Mouse (Mus musculus): ENCODE data around the gene Zdhhc14. TPM values are rescaled to one million over a fixed set of nuclear protein-coding genes. Genes with fewer than 3 reads are reported as not detected.

Gene Zdhhc14
- polyA plus RNA-seq, 1 experiment from 2014 or later, result 3.3 TPM

- Histone ChIP-seq H3K9me3 (replicated peaks) (no peaks in the 10 kb centered on the region), H3K4me3 (replicated peaks) (no peak overlapping the region)
- WGBS, result 85% methylated on average over 4 of the region's 4 CpGs
Measured at GRCm38 (mm10) chr17:5508030-5508429, 15.7 kb downstream of the Zdhhc14 start.

GRCm38 (mm10) chr17:5510564-5510963, 18.2 kb downstream of the Zdhhc14 start:
- Histone ChIP-seq H3K4me1 (no peaks in the 10 kb centered on the region), H3K9ac (no peak overlapping the region), H3K9me3 (replicated peaks) (no peaks in the 10 kb centered on the region), H3K4me2 (no peak overlapping the region), H3K36me3 (no peaks in the 10 kb centered on the region), H3K27ac (no peak overlapping the region), H3K27me3 (no peaks in the 10 kb centered on the region), H3K4me3 (replicated peaks) (no peak overlapping the region)
- no peak for ATAC-seq (replicated peaks; ENCODE audit: low FRiP score)
- 83% methylated on average over 9 of the region's 9 CpGs for WGBS

More at GRCm38 (mm10) chr17:5508030-5508429, 15.7 kb downstream of the Zdhhc14 start:
- H3K9ac ChIP-seq, result no peak overlapping the region
- no peak overlapping the region for H3K4me2 ChIP-seq
- H3K4me1 ChIP-seq, result no peaks in the 10 kb centered on the region
- no peaks in the 10 kb centered on the region for H3K27me3 ChIP-seq
- no peak overlapping the region for H3K27ac ChIP-seq
- ATAC-seq (replicated peaks; ENCODE audit: low FRiP score), result no peak
- H3K36me3 ChIP-seq, result no peaks in the 10 kb centered on the region

- Histone ChIP-seq H3K4me2 (no peak overlapping the region), H3K9ac (no peak overlapping the region), H3K9me3 (replicated peaks) (no peaks in the 10 kb centered on the region), H3K27ac (no peak overlapping the region), H3K27me3 (no peaks in the 10 kb centered on the region), H3K36me3 (no peaks in the 10 kb centered on the region), H3K4me1 (no peaks in the 10 kb centered on the region), H3K4me3 (replicated peaks) (no peak overlapping the region)
- 71% methylated on average over 6 of the region's 6 CpGs for WGBS
- no peak for ATAC-seq (replicated peaks; ENCODE audit: low FRiP score)
Measured at GRCm38 (mm10) chr17:5511724-5512123, 19.4 kb downstream of the Zdhhc14 start.

- Histone ChIP-seq H3K4me2 (no peak overlapping the region), H3K27ac (no peak overlapping the region), H3K4me3 (replicated peaks) (no peak overlapping the region), H3K9ac (no peak overlapping the region), H3K9me3 (replicated peaks) (0 out of 2 replicates have a peak, but pooled peaks cover 4% of the 10 kb centered on the region), H3K4me1 (no peaks in the 10 kb centered on the region), H3K27me3 (no peaks in the 10 kb centered on the region), H3K36me3 (no peaks in the 10 kb centered on the region)
- no peak for ATAC-seq (replicated peaks; ENCODE audit: low FRiP score)
- 87% methylated on average over 10 of the region's 10 CpGs for WGBS
Measured at GRCm38 (mm10) chr17:5519466-5519865, 27.1 kb downstream of the Zdhhc14 start.

- no peaks in the 10 kb centered on the region for H3K27me3 ChIP-seq
- no peak overlapping the region for H3K4me3 ChIP-seq (replicated peaks)
- H3K36me3 ChIP-seq, result no peaks in the 10 kb centered on the region
- no peak overlapping the region for H3K27ac ChIP-seq
- 80% methylated on average over 13 of the region's 13 CpGs for WGBS
- no peak overlapping the region for H3K4me2 ChIP-seq
- no peaks in the 10 kb centered on the region for H3K4me1 ChIP-seq
- ATAC-seq (replicated peaks; ENCODE audit: low FRiP score), result no peak
- 0 out of 2 replicates have a peak, but pooled peaks cover 4% of the 10 kb centered on the region for H3K9me3 ChIP-seq (replicated peaks)
- H3K9ac ChIP-seq, result no peak overlapping the region
Measured at GRCm38 (mm10) chr17:5519910-5520592, 27.7 kb downstream of the Zdhhc14 start.

GRCm38 (mm10) chr17:5521532-5521931, 29.2 kb downstream of the Zdhhc14 start:
- Histone ChIP-seq H3K4me2 (no peak overlapping the region), H3K9me3 (replicated peaks) (0 out of 2 replicates have a peak, but pooled peaks cover 4% of the 10 kb centered on the region), H3K4me1 (no peaks in the 10 kb centered on the region), H3K36me3 (no peaks in the 10 kb centered on the region), H3K27ac (no peak overlapping the region), H3K9ac (no peak overlapping the region), H3K27me3 (no peaks in the 10 kb centered on the region), H3K4me3 (replicated peaks) (no peak overlapping the region)
- 53% methylated on average over 1 of the region's 1 CpGs for WGBS
- no peak for ATAC-seq (replicated peaks; ENCODE audit: low FRiP score)

GRCm38 (mm10) chr17:5529552-5529951, 37.2 kb downstream of the Zdhhc14 start:
- 92% methylated on average over 6 of the region's 6 CpGs for WGBS
- Histone ChIP-seq H3K9me3 (replicated peaks) (no peaks in the 10 kb centered on the region), H3K9ac (no peak overlapping the region), H3K4me1 (no peaks in the 10 kb centered on the region), H3K36me3 (no peaks in the 10 kb centered on the region), H3K4me2 (no peak overlapping the region), H3K27ac (no peak overlapping the region), H3K4me3 (replicated peaks) (no peak overlapping the region), H3K27me3 (no peaks in the 10 kb centered on the region)
- ATAC-seq (replicated peaks; ENCODE audit: low FRiP score), result no peak

GRCm38 (mm10) chr17:5532816-5533215, 40.5 kb downstream of the Zdhhc14 start:
- Histone ChIP-seq H3K36me3 (no peaks in the 10 kb centered on the region), H3K4me2 (no peak overlapping the region), H3K27ac (no peak overlapping the region), H3K27me3 (no peaks in the 10 kb centered on the region), H3K9me3 (replicated peaks) (no peaks in the 10 kb centered on the region), H3K4me3 (replicated peaks) (no peak overlapping the region), H3K4me1 (peaks cover 14% of the 10 kb centered on the region), H3K9ac (no peak overlapping the region)
- no peak for ATAC-seq (replicated peaks; ENCODE audit: low FRiP score)
- WGBS, result 66% methylated on average over 5 of the region's 5 CpGs

GRCm38 (mm10) chr17:5535357-5535756, 43.0 kb downstream of the Zdhhc14 start:
- H3K9me3 ChIP-seq (replicated peaks), result no peaks in the 10 kb centered on the region
- ATAC-seq (replicated peaks; ENCODE audit: low FRiP score), result no peak
- no peak overlapping the region for H3K9ac ChIP-seq
- 52% methylated on average over 4 of the region's 4 CpGs for WGBS
- H3K27me3 ChIP-seq, result peaks cover 5% of the 10 kb centered on the region; the same call in 1 of the 2 replicates
- H3K4me3 ChIP-seq (replicated peaks), result no peak overlapping the region
- H3K36me3 ChIP-seq, result no peaks in the 10 kb centered on the region
- no peak overlapping the region for H3K4me2 ChIP-seq
- peaks cover 15% of the 10 kb centered on the region for H3K4me1 ChIP-seq
- no peak overlapping the region for H3K27ac ChIP-seq

- Histone ChIP-seq H3K4me2 (no peak overlapping the region), H3K27ac (no peak overlapping the region), H3K9ac (no peak overlapping the region), H3K4me3 (replicated peaks) (no peak overlapping the region), H3K36me3 (no peaks in the 10 kb centered on the region), H3K9me3 (replicated peaks) (no peaks in the 10 kb centered on the region), H3K27me3 (peaks cover 5% of the 10 kb centered on the region; the same call in 1 of the 2 replicates), H3K4me1 (peaks cover 15% of the 10 kb centered on the region)
- no peak; the same call in 1 of the 2 replicates for ATAC-seq (replicated peaks; ENCODE audit: low FRiP score)
- WGBS, result 60% methylated on average over 10 of the region's 12 CpGs
Measured at GRCm38 (mm10) chr17:5536259-5537094, 44.1 kb downstream of the Zdhhc14 start.

- H3K36me3 ChIP-seq, result no peaks in the 10 kb centered on the region
- peaks cover 5% of the 10 kb centered on the region; the same call in 1 of the 2 replicates for H3K27me3 ChIP-seq
- H3K4me2 ChIP-seq, result no peak overlapping the region
- 46% methylated on average over 11 of the region's 11 CpGs for WGBS
- H3K9ac ChIP-seq, result no peak overlapping the region
- H3K4me1 ChIP-seq, result peaks cover 15% of the 10 kb centered on the region
- no peak overlapping the region for H3K27ac ChIP-seq
- H3K4me3 ChIP-seq (replicated peaks), result no peak overlapping the region
- ATAC-seq (replicated peaks; ENCODE audit: low FRiP score), result 0 out of 2 replicates have a peak, but pooled peaks have one; percentile 33
- no peaks in the 10 kb centered on the region for H3K9me3 ChIP-seq (replicated peaks)
Measured at GRCm38 (mm10) chr17:5537095-5537575, 44.8 kb downstream of the Zdhhc14 start.

- Histone ChIP-seq H3K36me3 (no peaks in the 10 kb centered on the region), H3K27me3 (peaks cover 5% of the 10 kb centered on the region; the same call in 1 of the 2 replicates), H3K9me3 (replicated peaks) (no peaks in the 10 kb centered on the region), H3K9ac (no peak overlapping the region), H3K27ac (no peak overlapping the region), H3K4me1 (peaks cover 8% of the 10 kb centered on the region), H3K4me2 (no peak overlapping the region), H3K4me3 (replicated peaks) (no peak overlapping the region)
- 80% methylated on average over 2 of the region's 2 CpGs for WGBS
- no peak for ATAC-seq (replicated peaks; ENCODE audit: low FRiP score)
Measured at GRCm38 (mm10) chr17:5542177-5542576, 49.8 kb downstream of the Zdhhc14 start.

All from kidney, embryonic 15.5 days (tissue).